Mouse (Mus musculus) mouse trophoblast stem cell (cell line): ENCODE results near the gene Amz1.

ENCODE experiments used
- in situ Hi-C, 2 experiments: fragments of 300-500 bp; cut with MseI, MboI; formaldehyde crosslinking; loops; 2 replicates in 1 of 2; 3 replicates in 1 of 2; pipeline ENCODE4 v1.15.1; 2025

Gene Amz1

DNA sequence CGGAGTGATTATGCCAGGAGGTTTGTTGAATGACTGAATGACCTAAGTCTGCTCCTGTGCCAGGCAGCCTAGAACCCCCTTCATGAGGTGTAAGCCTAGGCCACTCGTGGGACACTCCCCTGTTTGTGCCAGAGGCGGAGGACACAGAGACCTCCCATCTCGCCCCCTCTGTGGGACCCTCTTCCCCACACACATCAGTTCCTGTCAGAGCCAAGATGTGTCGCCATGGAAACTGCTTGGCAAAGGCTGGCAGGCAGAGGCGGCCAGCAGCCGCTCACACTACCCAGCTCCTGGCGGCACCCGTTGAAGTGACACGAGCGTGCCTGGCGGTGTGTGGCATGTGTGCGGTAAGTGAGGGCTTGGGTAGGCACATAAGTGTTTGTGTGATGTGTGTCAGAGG is at the start of gene Amz1:
Gene Amz1, plus strand, starts transcription at position 306 of the 400 bp plus-strand sequence.
- in situ Hi-C loops, result no loop called here

DNA sequence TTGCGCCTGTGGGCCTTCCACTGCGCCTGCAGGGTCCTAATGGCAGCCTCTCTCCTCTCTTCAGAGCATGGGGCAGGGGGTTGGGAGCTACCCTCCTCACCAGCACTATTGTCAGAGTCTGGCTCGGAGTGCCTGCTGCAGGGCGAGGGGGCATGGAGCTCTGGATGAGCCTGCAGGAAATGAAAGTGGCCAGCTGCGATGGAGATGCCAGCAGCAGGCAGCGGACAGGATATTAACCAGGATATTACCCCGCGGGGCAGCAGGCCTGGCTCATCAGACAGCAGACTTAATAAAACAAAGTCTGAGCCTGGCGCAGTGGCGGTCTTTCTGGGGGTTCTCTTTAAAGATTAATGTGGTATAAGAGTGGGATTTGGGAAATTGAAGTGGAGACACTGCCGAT is 48.8 kb upstream of the Amz1 start:
- in situ Hi-C loops, result loop anchor here in 1 of 2 experiments (5.0 kb wide), 1 partner anchor 33 kb away; no protein-coding TSS in a partner anchor

DNA sequence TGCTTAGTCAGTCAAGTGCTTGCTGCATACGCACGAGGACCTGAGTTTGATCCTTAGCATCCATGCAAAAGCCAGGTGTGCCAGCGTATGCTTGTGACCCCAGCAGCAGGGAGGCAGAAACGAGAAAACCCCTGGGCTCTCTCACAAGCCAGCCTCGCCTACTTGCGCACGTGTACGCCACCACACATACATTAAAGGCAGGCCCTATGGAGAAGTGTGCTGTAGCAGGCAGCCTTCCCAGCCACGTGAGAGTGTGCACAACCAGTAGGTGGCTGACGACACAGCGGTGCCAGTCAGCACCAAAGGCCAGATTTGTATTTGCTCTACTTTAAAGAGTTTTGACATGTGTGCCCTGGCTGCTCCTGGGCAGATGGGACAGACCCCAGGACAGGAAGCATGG is 48.3 kb upstream of the Amz1 start:
- in situ Hi-C loops, result loop anchor here in 1 of 2 experiments (5.0 kb wide), 1 partner anchor 33 kb away; no protein-coding TSS in a partner anchor

DNA sequence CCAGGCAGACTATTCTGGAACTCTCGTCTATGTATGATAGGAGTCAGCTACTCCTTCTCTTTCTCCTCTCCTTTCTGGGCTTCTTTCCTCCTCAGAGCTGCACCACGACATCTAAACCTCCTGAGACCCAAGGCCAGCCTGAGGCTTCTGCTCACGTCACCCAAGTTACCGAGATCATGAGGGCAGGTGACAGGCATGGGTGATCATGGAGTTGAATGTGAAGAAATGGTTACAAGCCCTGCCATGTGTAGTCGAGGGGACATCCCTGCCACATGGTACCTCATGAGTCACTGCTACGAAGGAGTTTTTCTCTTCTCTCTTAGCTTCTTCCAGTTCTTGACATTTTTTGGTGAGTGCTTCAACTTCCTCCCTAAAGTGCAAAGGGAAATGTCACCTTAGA is 46.8 kb upstream of the Amz1 start:
- in situ Hi-C loops, result loop anchor here in 1 of 2 experiments (5.0 kb wide), 1 partner anchor 35 kb away; no protein-coding TSS in a partner anchor

DNA sequence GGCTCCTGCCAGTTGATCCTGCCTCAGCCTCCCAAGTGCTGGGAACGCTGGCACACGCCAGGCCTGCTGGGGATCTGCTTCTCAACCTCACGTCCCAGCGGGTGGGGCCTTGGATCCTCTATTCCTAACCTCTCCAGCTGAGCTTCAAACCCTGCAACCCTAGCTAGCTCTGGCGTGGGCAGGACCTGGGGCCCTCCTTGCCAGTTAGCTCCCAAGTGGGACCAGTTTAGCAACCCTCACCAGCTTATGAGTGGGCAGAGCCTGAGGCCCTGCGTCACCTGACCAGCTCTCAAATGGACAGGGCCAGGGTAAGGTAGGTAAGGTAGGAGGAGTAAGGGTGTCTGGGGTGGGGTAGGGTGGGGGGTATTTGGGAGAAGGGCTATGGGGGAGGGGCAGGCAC is 43.9 kb upstream of the Amz1 start:
- in situ Hi-C loops, result no loop called here

DNA sequence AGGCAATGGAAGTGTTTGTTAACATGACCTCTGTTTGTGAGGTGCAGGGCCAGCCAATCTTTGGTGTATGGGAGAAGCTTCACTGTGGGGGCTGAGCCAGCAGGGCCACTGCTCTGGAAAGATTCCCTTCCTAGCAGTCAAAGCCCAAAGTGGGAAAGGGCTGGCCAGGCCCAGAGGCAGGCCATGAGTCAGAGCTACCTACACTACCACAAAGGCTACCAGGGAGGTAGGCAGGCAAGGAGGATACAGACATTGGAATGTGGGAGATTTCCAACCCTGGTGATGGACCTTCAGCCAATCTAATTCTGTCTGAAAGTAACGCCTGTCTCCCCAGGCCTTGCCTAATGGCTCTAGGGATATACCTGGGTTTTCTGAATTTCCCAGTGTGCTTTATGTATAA is 43.0 kb upstream of the Amz1 start:
- in situ Hi-C loops, result no loop called here

DNA sequence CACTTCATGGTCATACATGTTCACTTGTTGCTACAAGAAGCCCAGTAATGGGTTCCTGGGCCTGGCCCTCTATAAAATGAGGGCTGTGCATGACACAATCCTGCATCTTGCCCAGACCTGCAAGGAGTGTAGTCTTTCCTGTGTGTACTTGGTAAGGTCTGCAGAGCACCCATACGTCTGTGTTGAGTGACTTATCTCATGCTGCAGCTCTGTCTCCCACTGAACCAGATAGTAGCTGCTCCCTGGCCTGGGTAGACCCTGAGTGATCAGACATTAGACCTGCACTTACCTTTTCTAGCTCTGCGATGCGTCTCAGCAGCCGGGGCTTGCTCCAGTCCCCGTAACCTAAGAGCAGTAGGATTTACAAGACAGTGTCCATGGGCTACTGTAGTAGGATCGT is 41.8 kb upstream of the Amz1 start:
- in situ Hi-C loops, result no loop called here

DNA sequence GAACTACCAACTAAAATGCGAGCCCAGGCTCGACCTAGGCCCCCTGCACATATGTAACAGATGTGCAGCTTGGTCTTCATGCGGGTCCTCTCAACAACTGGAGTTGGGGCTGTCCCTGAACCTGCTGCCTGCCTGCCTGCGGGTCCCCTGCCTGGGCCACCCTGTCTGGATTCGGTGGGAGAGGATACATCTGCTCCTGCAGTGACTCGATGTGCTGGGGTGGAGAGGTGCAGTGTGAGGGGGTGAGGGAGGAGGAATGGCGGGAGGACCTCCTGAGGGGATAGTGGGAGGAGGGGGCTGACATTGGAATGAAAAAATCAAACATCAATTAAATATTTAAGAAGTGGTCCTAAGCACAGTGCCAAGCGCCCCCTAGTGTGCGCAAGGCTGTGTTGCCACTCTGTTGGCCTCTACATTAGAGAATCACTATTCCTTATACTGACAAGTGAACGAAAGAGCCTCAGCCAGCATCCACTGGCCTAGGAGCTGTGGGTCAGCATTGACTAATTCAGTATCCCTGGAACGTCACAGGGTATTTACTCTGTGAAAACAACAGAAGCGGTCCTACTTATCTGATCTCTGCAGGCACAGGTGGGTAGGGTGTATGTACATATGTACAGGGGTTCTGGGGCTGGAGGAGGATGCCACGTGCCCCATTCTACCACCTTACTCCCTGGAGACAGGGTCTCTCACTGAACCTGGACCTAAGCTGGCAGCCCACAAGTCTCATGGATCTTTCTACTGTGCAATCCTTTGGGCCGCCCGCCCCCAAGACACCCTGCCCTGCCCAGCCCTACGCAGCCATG is 39.4 kb upstream of the Amz1 start:
- in situ Hi-C loops, result no loop called here

DNA sequence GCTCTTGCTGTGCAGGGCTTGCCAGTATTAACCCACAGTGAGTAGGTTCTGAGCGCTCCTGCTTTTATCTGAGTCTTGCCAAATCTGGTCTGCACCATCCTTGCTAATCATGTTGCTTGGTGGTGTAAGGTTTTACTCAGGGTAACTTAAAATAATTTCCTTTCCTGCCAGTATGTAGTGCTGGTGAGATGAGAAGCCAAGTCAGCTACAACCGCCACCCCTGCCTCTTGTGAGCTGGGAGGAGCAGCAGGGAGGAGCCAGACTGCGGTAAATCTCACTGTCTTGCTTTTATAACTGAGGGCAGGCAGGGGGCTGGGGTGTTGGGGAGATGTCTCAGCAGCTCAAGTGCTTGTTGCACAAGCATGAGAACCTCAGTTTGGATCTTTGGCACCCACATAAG is 35.5 kb upstream of the Amz1 start:
- in situ Hi-C loops, result no loop called here

DNA sequence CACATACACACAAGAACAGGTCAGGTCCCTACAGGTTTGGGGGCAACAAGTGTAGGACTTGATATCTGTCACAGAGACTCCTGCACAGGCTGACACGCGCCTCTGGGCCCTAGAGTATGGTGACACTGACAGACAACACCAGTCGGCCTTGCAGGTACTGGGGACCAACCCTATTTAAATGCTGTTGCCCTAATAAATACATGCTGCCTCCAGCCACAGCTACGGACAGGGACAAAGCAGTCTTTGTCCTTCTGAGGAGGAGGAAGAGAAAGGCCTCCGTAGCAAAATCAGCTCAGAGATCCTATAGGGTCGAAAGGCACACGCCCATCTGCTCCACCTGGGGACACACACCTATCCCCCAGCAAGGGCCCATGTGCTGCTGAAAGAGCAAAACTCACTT is 27.9 kb upstream of the Amz1 start:
- in situ Hi-C loops, result no loop called here

DNA sequence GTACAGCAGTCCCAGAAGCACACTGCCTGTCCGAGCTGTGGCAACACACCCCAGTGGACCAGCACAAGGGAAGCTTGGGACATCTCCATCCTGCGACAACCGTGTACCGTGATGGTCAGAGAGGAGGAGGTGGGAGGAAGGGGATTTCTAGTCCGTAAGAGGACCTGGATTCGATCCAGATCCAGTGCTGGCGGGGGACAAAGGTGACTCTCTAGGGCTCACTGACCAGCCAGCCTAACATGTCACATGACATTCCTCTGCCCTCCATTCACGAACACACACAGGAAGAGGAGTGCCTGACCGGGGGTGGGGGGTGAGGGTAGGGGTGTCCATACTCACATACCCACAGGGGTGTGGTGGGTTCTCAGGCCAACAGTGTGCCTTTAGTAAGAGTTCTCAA is 24.2 kb upstream of the Amz1 start:
- in situ Hi-C loops, result no loop called here

DNA sequence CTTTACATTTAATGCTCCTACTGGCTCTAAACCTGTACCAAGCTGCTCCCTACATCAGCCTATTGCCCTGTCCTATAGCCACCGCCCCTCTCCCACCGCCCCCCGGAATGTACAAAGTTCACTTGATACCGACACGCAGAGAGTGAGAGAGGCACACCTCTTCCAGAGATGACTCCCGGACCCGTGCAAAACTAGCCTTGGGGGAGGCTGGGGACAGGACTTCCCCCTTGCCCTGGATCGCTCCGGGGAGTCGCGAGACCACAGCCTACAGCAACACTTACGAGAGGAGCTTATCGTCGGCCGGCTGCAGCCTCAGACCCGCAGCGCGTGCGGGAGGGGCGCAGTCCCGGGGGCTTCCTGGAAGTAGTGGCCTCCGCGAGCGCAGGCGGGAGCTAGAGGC is 22.3 kb upstream of the Amz1 start:
- in situ Hi-C loops, result no loop called here

DNA sequence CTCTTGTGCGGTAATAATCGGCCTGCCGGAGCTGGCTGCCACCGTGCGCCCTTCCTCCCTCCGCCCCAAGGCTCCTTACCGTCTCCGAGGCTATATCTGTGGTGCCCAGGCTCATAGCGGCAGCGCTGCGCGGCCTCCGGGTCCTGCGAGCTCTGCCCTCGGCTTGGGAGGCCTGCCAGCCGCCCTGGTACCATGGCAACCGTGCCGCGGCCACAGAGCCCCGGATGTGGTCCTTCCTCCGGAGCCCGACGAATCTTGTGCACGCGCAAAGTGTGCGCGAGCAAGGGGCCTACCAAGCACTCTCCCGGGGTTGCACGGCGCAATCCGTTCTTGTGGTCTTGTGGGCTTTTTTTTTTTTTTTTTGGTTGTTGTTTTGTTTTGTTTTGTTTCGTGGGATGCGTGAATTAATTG is 21.8 kb upstream of the Amz1 start, which contains the start of gene Iqce:
Gene Iqce, minus strand, starts transcription at position 276 of the 411 bp plus-strand sequence.
- in situ Hi-C loops, result no loop called here

DNA sequence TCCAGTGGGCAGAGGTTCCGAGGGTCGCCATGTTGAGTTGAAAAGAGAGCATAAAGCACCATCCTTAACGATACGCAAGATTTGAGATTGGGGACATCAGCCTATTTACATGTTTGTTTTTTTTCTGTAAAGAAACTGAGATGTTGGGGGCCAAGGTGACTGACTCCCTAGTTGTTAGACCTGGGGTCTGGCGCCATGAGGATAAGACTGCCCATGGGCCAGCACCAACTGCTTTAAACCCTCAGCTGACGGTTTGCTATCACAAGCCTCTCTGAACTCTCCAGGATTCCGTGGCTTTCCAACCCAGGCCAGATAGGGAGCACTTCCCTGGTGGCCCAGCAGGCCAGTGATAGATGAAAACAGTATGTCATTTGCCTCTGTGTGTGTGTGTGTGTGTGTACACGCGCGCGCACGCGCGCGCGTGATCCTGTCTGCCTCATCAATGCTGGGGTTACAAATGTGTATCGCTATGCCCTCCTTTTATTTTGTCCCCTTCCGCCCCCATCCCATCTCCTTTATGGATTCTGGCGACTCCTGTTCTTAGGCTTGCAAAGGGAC is 21.2 kb upstream of the Amz1 start:
- in situ Hi-C loops, result no loop called here

DNA sequence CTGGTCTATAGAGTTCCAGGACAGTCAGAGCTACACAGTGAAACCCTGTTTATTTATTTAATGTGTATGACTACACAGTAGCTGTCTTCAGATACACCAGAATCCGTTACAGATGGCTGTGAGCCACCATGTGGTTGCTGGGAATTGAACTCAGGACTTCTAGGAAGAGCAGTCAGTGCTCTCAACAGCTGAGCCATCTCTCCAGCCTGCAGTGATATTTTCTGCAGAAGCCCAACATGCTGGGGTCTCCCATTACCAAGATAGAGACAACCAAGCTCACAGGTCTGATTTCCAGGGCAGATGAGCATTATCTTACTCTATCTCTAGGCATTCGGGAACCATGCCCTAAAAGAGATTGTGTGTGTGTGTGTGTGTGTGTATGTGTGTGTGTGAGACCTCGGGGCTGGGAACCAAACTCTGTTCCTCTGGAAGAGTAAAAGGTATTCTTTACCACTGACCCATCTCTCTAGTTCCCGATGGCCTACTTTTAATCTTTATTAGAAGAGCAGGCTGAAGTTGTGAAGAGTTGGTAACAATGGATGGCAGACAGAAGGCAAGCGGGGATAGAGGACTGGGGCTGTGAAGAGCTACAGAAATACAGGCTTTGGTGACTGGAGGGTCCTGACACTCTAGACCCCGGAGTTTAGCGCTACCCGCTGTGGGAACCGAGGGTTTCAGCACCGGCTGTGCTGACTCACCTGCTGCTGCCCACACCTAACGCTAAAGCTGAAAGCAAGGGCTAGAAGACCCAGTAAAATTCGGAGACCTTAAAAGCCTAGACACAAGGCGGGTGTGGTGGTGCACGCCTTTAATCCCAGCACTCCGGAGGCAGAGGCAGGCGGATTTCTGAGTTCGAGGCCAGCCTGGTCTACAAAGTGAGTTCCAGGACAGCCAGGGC is 20.2 kb upstream of the Amz1 start:
- in situ Hi-C loops, result no loop called here

DNA sequence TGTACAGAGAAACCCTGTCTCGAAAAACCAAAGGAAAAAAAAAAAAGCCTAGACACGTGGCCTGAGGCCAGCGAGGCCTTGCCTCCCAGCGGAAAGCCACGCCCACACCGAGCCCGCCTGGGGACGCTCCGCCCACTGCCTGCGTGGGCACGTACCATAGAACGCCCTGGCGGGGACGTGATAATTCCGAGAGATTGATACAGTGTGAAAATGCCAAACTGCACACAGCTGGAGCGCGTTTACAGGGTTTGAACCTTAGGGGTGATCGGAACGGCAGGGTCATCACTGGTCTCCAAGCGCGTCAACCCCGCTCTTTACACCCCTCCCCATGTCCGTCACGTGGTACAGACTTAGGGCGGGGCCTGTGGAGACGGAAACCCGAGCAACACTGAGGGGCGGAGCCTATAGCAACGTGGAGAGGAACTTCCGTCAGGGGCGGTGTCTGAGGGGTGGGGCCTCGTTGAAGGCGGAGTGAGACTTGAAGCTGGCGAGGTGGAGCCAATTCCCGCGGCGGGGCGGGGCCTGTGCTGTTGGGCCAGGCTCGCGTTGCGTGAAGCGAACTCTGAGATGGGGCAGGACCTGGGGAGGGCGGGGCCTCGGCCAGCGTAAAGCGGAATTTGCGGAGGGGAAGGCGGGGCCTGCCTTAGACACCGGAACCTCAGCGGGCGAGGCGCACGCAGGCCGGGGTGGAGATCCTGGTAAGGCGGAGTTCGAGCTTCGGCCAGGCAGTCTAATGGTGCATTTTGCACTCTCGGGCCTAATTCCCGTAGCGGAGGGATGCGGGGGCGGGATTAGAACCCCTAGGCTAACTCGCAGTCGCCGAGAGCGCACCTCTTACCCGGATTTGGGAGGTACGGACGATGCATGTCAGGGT is 19.3 kb upstream of the Amz1 start, which contains the start of gene Brat1:
Gene Brat1, plus strand, starts transcription at position 634 of the 874 bp plus-strand sequence.
- in situ Hi-C loops, result no loop called here

DNA sequence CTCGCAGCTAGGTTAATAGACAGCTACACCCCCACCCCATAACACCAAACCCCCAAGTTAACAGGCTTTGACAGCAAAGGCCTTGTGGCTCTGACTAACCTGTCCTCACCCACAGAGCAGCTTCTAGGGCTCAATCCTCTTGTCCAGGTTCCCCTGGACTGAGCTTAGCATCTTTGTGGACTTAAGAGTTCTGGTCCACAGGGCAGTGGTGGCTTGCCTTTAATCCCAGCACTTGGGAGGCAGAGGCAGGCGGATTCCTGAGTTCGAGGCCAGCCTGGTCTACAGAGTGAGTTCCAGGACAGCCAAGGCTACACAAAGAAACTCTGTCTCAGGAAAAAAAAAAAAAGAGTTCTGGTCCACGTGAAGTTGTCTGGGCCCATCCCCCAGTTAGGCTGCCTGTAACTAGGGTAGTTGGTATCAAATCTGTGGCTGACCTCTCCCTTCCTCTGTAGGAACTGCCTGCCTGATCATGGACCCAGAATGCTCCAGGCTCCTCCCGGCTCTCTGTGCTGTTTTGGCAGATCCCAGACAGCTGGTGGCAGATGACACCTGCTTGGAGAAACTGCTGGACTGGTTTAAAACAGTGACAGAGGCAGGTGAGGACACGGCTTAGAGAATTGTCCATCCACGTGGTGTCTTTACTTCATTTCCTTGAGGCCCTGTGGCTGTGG is 18.3 kb upstream of the Amz1 start:
- in situ Hi-C loops, result no loop called here

DNA sequence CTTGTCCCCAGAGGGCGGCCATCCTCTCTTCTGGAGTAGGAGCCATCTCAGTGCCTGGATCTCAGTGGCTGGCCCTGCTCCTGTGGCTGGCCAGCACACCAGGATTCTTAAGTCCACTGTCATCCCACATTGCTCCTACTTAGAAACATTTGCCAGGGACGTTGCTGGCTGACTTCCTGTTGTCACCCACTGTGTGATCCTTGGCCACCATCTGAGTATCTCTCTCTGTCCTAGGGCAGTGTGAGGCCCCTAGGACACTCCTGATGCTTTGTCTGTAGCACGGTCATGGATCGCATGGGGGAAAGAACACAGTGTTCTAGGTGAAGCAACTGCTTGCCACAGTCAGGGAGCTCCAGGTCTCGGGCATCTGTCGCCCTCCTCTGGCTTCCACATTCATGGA is 13.6 kb upstream of the Amz1 start:
- in situ Hi-C loops, result no loop called here

DNA sequence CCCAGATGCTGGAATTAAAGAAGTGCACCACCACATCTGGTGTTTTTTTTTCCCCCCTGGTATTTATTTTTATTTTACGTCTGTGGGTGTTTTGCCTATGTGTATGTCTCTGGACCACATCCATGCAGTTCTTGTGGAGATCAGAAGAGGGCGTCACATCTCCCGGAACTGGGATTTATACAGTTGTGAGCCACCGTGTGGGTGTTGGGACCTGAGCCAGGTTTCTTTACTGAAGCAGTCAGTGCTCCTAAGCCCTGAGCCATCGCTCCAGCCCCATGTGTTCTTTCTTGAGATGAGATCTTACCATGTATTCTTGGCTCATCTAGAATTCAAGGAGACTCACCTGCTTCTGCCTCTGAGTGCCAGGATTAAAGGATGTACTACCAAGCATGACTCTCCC is 12.9 kb upstream of the Amz1 start:
- in situ Hi-C loops, result no loop called here

DNA sequence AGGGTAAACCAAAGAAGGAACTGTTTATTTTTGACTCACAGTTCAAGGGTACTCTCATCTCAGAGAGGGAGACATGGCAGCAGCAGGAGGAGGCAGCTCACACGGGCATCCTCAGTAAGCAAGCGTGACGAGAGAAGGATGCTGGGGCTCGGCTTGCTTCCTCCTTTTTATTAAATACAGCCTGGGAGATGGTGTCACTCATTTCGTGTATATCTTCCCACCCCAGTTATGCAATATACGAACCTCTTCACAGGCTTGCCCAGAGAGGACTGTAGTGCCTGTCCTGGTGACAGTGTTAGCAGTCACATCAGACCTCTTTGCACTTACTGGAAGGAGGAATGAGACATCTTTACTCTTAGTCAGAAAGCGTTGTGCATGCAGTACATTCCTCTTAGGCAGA is 3.2 kb upstream of the Amz1 start:
- in situ Hi-C loops, result no loop called here

DNA sequence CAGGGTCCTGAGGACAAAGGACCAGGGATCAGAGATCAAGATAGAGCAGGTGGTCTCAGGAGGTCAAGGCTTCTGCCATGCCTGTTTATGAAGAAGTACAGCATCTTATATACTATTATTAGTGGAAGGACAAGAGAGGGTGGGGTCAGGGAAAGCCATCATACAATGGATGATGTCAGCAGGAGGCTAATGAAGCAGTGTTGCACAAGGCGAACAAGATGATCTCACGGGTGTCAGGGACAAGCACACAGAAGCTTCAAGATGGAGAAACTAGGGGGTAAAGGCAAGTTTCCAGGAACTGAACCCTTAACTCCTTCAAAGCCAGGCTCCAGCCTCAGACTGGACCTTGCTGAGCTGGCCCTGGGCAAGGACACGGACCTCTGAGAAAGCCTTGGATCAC is 1.8 kb upstream of the Amz1 start:
- in situ Hi-C loops, result no loop called here
